Mouse (Mus musculus) gastrocnemius, adult 18-20 months (tissue): ENCODE data around the gene Tnks1bp1. TPM values are rescaled to one million over a fixed set of nuclear protein-coding genes. Genes with fewer than 3 reads are reported as not detected.
A peak's percentile ranks its signal among the peaks of the same experiment; 100 is the strongest.

Experiments
- DNase-seq: peaks from one replicate; pipeline ENCODE4 v3.0.0; 2021; ENCODE audit warnings: low spot score
- total RNA-seq, 2 experiments: library from RNA; stranded (reverse); gene quantifications; 2 replicates each; pipeline ENCODE4 v1.2.3; 2021

The Tnks1bp1 gene
- total RNA-seq, 2 experiments from 2014 or later = 24.4 to 37.0 TPM

DNA sequence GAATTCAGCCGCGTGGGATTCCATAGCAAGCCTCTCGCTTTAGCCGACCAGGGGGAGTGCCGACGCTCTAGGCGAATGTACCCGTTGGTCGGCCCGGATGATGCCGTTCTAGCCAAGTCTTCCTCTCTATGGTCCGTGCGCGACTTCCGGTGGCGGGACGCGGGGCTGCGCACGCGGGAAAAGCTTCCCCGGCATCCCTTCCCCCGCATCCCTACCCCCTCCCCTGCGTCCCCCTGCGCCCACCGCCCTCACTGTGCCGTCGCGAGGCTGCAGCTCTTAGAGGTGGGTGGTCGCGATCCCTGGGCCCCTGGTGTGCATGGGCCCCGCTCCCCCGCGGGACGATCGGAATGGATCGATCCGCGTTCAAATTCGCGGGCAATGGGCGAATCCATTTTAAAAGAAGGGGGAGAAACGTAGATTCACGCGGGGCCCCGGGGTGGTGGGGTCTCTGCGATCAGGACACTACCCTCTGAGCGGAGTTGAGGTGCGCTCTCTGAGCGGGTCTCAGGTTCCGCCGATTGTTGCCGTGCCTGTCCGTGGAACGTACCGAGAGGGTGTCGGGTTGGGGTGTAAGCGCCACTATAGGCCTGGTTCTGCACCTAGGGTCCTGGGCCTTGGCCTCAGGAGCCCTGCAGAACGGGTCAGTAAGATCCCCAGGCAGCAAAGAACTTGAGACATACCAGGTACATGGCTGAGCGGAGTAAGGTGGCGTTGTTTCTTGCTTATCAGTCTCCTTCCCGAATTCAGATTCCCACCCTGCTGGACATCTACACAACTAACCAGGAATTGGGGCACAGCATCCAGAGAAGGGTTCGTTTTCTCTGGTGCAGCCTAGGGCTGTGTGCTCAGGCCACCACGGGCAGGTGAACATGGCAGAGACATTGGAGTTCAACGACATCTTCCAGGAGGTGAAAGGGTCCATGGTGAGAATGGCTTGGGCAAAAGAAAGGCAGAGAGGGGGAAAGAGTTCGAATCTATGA, 10.5 kb upstream of the Tnks1bp1 start, which contains the start of the genes Ssrp1 and P2rx3:
Gene Ssrp1, plus strand, starts transcription at position 188 of the 980 bp plus-strand sequence.
Gene P2rx3, minus strand, starts transcription at position 416 of the 980 bp plus-strand sequence.
- peak; percentile 91 for DNase-seq

DNA sequence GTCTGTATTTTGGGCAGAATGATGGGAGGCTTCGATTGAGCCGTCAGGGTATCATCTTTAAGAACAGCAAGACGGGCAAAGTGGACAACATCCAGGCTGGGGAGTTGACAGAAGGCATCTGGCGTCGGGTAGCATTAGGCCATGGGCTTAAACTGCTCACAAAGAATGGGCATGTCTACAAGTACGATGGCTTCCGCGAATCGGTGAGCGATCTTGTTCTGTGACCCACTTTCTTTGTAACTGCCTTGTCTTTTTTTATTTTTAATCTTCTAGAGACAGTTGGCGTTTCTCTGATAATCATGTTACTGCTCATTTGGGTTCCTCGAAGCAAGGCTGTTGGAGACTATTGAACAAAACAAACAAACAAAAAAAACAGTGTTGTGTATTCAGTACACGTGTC, 9.5 kb upstream of the Tnks1bp1 start:
- no peak for DNase-seq

DNA sequence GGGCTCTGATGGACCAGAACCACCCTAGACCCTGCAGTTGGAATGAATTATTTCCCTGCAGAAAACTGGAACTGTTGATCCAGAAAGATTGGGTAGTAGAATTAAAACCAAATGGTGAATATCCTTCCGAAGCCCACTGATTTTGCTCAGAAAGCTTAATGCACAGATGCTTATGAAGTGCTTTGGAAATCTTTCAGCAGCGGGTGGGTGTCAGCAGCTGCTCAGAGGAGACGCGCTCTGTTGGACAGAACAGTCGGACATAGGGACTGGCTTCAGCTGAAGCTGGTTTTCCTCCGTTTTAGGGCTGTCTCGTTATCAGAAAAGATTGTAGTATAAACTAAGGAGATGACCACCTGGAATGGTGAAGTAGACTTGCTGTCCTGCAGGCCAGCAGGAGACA, 4.2 kb upstream of the Tnks1bp1 start:
- no peak for DNase-seq

DNA sequence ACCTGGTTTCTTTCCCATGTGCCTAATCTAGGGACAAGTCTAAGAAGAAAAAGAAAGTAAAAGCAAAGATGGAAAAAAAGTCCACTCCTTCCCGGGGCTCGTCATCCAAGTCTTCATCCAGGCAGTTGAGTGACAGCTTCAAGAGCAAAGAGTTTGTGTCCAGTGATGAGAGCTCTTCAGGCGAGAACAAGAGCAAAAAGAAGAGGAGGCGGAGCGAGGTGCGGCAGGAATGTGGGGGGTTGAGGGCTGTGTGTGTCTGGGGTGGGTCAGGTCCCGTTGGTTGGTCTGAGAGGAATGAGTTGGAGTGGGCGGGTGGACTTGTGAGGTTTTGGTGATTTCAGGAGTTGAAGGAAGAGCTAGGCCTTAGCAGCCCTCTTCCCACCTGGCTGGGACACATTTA, 1.6 kb upstream of the Tnks1bp1 start:
- DNase-seq = no peak

DNA sequence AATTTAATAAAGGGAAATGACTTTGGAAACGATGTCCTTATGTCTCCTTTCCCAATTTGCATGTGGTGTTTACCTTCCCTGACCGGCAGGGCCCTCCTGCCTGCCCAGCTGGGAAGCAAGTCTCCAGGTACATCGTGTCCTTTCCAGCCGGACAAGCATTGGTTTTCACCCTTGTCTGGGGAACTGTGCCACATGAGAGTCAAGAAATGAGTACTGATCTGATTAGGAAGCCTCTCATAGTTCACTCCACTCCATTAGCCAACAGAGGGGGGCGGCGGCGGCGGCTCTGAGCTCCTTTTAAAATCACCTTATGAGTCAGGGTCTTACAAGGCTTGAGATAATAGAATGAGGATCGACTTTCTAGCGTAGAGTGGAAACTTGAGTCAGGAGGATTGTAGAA, 741 bp upstream of the Tnks1bp1 start:
- peak; percentile 36 for DNase-seq

DNA sequence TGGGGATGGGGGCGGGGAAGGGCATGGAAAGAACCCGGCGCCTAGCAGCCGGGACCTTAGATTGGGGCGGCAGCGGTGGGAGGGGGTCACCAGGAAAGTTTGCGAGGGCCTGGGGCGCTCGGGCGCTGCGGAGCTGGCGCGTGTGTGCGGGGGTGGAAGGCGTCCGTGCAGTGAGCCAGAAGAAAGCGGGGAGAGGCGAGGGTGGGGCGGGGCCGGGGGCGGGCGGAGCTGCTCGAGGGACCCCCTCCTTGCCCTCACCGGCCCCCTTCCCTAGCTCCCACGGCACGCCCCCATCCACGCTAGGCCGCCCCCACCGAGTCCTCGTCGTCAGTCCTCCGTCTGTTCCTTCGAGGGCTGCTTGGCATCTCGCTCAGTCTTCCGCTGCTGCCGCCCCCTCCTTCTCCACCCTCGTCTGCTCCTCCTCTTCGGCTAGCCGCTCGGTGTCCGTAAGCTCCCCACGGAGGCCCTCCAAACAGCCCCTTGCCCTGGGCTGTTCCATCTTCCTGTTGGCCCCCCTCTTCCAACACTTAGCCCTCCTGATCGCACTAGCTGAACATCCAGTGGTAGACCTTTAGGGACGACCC, 438 bp downstream of the Tnks1bp1 start:
- peak; percentile 80 for DNase-seq

DNA sequence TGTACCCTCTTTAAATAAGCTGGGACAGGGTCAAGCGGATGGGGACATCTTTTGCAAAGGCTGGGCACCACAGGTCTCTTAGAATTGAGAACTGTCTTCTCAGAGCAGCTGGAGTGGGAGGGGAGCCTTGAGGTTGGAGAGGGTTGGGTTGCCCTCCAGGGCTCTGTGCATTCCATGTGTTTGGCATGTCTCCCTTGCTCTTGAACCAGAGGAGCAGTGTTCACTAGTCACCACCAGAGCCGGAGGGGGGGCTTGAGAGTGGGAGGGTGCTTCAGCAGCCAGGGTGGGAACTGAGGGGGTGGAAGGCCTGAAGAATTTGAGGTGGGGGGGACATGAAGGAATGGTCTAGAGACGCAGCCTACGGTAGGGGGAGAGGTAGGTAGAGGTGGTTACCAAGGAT, 1.5 kb downstream of the Tnks1bp1 start:
- peak; percentile 41 for DNase-seq

DNA sequence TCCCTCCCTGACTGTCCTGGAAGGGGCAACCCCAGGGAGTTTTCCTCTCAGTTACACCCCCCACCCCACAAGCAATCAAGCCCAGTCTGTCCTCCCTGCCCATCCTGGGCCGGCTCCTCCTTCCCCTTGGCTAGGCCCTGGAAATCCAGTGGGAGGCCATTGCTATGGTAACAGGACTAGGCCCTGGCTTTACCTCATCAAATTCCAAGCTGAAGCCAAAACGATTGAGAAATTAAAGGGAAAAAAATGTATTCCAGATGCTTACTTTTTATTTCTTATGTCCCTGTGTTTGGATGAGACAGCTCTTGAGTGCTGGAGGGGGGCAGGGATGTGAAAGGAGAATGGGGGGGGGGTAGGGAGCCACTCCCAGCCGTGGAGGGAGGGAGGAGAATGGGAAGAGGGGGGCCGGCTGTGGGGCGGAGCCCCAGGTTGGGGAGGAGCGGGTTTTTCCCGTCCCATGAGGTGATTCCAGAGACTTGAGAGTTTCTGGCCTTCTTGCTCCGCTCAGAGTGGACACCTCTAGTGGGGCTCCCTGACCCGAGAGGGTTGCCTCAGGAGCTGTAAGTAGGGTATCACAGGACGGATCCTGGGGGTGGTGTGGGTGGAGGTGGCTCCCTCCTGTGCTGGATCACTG, 2.3 kb downstream of the Tnks1bp1 start:
- peak; percentile 87 for DNase-seq

DNA sequence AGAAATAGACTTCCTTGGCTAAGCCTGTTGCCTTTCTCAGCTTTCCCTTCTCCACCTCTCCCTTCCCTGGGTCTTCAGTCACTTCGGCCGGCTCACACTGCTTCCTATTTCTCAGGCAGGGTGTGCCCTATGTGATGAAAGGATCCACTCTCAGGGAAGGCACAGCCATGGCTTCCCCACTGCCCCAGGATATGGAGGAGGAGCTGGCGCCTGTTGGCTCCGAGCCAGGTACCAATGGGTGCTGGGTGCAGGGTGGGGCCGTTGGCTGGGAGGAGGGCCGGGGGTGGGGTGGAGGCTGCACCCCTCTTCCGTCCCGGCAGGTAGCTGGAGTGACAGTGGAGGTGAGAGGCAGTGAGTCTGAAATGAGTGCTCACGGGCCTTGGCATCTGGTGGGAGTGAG, 2.9 kb downstream of the Tnks1bp1 start:
- no peak for DNase-seq

DNA sequence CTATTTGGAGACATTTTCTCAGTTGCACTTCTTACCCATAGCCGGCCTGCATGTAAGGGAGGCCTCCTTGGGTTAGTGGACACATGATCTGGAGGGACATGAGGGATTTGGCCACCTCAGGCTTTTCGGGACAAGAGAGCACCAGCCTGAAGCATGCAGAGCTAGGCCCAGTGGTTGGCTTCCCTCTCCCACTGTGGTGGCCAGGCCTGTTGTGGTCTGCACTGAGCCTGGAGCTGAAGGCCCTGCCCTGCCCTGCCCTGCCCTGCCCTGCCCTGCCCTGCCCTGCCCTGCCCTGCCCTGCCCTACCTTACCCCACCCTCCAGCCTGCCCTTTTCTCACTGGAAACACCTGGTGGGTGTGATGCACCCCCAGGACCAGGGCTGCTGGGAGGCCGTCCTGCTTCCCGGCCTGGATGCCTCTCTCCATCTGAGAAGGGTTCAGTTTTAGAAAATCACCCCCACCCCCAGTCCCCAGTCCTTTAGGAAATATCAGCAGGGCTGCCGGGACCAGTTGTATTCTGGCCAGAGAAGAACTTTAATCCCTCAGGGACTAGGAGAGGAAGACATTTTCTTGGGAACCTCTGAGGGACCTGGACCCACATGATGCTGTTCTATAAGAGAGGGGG, 5.5 kb downstream of the Tnks1bp1 start:
- no peak for DNase-seq

DNA sequence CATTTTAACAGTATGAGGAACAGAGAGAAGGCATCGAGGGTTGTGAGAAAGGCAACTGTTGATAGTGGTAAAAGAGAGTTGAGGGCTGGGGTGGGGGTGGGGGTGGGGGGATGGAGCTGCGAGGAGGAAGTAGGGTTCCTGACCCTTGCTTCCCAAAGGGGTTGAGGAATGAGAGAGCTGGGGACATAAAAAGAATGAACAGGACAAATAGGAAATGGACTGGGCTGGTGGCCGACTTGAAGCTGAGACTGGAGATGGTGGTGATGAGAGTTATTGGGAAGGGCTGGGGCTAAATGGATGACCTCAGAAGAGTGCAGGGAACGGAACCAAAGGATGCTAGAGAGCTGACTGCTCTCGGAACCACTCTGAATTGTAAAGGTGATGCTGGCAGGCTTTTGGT, 8.9 kb downstream of the Tnks1bp1 start:
- no peak for DNase-seq

DNA sequence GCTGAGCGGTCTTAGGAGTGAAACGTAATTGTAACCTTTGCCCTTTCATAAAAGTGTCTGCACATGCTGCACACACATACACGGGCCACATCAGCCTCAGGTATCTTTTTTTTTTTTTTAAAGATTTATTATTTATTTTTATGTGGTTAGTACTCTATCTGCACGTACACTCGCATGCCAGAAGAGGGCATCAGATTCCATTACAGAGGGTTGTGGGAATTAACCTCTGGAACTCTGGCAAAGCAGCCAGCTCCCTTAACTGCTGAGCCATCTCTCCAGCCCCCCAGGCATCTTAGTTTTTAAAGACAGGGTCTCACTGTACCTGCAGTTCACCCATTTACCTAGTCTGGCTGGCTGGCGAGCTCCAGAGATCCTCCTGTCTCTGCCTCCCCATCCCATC, 11.9 kb downstream of the Tnks1bp1 start:
- DNase-seq = no peak

DNA sequence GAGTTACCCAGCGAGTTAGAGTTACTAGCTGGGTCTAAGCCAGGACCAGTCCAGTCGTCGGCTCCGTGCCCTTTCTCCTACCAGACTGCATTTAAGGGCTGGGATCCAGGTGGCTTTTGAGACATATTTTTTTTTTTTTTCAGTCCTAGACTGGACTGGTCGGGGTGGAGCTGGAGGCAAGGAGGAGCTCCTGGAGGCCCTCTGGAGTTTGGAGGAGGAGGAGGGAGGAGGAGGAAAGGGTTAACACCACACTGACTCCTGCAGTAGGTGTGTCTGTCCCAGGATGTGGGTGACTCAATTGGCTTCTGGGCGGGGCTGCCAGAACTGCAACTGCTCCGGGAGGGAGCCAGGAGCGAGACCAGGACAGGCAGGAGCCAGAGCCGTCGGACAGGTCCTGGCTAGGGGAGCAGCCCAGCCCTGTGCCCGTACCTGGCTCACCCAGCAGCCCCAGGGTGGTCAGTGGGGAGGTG, 12.8 kb downstream of the Tnks1bp1 start:
- DNase-seq = peak; percentile 72

DNA sequence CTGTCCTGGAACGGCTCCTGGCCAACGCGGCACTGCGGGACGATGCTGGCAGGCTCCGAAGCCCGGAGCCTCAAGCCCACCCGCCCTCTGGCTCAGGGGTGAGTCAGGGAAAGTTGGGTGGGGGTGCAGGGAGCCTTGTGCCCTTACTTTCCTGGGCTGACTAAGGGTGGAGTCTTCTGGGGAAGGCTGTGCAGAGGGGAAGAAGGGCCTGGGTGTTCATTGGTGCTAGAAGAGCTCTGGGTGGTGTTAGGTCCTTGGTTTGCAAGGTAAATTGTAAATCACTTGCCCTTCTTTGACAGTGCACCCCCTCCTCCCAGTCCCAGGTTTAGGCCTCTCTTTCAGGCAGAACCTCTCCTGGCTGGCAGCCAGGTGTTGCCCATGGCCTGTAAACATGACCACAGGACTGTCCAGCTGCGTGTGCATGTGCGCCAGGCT, 13.3 kb downstream of the Tnks1bp1 start:
- DNase-seq = peak; percentile 34

DNA sequence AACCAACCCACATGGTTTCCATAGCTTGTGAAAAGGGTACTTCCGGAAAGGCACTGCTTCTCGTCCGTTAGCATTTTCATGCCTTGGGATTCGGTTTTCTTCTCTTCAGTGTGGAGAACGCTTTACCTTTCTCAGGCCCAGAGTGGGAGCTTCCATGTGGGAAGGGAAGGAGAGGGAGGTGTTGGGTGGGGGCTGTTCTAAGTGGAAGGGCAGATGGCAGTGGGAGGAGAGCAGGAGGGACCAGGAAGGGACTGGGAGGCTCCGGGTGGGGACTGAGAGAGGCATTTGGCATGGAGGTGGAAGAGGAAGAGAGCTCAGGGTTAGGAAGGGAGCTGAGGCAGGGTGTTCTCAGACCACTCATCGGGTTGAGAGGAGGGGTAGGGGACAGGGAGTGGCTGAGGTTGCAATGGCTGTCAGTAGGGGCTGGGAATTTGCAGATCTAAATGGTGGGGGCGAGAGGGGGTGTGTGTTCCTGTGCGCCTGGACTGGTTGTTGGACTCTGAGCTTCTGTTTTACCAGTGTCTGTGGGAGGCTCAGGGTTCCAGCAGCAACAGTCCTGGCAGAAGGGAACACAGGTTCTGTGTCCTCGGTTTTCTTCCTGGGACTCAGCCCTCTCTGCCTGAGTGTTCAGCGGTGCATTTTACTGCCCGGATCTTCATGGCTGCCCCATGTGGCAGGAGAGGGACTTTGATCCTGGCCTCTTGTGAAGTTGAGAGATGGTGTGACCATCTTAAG, 17.5 kb downstream of the Tnks1bp1 start:
- no peak for DNase-seq

DNA sequence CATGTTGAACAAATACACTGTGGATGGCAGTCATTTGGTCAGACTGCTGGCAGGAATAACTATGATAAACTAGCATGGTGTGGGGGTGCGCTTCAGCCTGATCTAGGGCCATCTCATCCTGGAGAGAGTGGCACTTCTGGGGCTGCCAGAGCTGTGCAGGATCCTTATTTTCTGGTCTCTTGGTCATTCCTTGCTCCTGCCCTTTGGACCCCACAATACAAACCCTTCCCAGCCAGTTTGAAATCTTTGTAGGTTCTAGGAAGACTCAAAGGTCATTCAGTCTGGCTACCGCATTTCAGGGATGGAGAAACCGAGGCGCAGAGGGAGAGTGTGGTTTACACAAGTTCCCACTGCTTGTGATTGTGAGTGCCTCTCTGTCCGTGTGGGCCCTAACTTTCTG, 19.1 kb downstream of the Tnks1bp1 start:
- DNase-seq = no peak

DNA sequence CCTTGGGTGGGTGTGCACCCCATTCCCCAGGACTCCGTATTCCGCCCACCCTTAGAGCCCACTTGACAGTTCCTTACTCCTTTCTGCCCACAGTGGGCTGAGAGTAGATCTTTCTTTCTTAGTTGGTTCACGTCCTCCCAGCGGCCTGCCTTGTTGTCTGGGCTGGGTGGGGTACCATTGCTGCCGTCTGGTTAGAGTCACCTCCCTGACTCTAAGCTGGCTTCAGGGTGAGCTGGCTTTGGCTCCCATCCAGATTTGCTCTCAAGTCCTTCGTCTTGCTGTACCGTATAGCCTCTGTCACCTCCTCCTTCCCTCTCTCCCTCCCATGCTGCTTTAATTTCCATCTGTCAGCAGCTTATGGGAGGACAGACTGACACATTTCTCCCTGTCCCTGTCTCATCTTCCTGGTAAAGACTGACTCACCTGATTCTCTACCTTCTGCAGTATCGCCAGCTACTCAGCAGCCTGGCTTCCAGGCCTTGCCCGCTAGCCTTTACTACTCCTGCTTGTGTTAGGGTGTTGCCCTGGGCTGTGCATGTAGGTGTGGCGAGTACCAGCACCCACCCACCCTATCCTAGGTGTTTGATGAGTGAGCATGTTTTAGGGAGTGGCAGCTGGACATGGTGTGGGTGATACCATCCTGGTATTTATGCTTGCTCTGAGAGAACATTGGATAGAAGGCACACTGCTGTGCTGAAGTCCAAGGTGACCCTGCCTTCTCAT, 20.2 kb downstream of the Tnks1bp1 start:
- no peak for DNase-seq

DNA sequence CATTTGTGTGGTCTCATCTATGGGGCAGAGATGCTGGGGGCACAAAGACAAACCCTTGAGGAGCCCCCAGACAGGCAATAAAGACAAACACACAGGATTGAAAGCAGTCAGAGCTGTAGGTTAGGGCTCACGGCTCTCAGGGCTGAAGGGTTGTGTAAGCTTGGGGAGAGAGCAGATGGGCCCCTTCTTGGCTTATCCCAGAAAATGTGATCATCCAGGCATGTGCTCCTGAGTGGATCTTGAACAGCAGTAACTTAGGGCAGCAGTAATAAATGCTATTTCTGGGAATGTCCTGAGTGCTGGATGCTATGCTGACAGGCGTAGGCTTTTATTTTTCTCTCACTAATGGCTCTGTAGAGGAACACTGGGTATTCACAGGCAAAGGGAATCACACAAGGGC, 20.8 kb downstream of the Tnks1bp1 start:
- no peak for DNase-seq

DNA sequence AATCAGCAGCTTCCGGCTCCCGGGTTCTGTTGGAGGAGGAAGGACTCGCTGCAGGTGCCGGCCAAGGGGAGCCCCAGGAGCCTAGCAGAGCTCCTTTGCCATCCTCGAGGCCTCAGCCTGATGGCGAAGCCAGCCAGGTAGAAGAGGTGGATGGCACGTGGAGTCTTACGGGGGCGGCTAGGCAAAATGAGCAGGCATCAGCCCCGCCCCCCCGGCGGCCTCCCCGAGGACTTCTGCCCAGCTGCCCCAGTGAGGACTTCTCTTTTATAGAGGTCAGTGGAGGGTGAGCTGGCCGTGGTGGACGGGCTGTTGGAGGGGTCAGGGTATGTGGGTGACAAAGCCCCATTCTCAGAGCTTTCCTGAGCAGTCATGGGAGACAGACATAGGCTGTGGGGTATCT, 22.3 kb downstream of the Tnks1bp1 start:
- no peak for DNase-seq

DNA sequence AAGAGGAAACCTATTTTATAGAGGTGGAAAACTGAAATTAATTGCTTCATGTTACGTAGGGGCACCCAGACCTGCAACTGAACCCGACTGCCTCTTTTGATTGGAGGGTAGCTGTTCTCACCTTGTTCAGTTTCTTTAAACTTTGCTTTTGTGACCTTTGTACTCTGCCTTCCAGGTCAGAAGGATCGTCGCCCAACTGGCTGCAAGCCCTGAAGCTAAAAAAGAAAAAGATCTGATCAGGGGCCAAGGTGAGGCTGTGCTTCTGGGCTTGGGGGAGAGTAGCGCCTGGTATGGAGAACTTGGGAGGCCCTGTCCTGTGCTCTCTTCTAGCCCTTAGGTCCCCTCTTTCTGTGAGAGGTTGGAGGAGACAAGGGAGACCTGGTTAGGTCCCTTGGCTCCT, 24.1 kb downstream of the Tnks1bp1 start:
- no peak for DNase-seq
